Mouse (Mus musculus) cerebellum, adult 9-11 months (tissue): ENCODE results near the gene Olfr1240.

Source experiments
- DNase-seq: peaks from one replicate; pipeline ENCODE4 v3.0.0; 2022

Olfr1240 gene

DNA sequence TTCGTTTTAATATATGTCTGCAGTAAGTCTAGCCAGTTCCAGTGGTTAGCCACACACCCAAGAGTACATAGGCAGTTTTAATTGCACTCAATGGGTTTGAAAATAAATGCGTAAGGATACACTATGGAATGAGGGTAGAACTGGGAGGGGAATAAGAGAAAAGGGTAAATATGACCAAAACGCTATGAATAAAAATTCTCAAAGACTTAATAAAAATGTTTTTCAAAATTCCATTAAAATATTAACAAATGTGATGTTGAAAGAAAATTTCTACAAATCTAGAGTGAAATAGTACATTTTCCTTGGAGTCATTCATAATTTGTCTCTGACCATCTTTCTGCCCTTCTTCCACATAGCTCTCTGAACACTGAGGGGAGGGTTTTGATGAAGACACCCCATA is at the start of gene Olfr1240:
Olfr1240 (minus strand) TSS at position 101 of the 400 bp plus-strand sequence.
- no peak for DNase-seq

DNA sequence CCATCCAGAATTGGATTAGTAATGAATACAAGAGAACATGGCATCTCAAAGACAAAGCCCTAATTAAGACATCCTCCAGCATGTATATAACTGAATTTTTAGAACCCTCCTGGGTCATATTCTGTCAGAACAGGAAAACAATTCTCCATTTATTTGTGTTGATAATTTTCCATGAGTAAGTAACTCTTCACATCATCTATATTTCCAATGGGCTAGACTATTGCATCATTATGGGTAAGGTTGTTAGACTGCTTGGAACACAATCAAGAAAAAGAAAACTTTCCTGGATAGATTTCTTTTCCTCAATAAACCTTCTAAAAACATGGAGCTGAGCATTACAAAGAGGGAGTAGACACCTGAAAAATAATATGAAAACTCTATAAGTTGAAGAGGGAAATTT is 44.2 kb upstream of the Olfr1240 start, which contains the start of gene Olfr1241:
Olfr1241 (minus strand) TSS at position 101 of the 400 bp plus-strand sequence.
- DNase-seq = no peak

DNA sequence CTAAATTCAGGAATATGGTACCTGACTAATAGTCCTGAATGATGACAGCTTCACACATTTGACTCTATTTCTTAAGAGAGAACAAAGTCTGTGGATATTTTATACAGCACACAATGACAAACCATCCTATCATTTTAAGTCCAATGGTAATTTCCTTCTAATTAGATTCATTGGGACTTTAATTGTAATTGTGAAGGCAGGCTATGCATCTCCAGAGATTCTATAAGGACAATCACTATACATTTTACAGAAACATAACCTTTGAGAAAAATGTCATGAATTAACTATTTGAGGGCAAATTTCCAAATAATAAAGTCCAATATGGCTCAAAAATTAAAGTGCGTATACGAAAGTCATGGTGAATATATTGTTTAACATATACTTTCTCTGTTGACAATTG is 22.5 kb downstream of the Olfr1240 start, which contains the start of gene Olfr1239:
Olfr1239 (minus strand) TSS at position 101 of the 400 bp plus-strand sequence.
- no peak for DNase-seq

DNA sequence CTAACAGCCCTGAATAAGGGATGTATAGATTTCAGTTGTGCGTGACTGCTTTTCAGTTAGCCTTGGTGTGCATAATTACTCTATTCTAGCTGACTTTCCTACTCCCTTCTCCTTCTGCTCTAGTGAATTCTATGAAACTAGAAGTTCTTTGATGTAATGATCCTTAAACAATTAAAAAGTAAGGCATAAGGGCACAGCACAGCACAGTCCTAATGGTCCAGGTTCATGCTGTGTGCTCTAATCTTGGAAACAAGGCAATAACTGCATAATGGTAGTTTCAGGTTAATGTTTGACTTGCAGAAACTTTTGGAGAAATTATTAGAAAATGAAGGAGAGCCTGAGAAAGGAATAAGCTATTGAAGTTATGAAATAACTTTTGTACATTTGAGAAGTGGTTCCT is 28.2 kb downstream of the Olfr1240 start:
- no peak for DNase-seq

DNA sequence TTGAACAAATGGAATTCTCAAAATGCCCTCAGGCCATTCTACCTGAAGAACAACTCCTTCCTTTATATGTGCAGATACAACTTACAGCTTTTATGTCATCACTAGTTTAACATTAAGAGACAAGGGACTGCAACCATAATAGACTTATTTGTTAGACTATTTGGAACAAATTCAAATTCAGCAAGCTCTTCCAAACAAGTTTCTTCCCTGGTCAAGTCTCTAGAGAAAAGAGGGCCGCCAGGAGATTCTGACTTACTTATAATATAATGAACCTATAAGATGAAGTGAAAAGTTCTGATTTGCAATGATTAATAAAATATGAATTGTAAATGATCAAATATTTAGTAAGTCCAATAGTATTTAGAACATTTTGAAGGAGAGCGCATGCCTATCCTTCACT is 33.2 kb downstream of the Olfr1240 start, which contains the start of gene Olfr1238:
Olfr1238 (minus strand) TSS at position 101 of the 400 bp plus-strand sequence.
- no peak for DNase-seq

DNA sequence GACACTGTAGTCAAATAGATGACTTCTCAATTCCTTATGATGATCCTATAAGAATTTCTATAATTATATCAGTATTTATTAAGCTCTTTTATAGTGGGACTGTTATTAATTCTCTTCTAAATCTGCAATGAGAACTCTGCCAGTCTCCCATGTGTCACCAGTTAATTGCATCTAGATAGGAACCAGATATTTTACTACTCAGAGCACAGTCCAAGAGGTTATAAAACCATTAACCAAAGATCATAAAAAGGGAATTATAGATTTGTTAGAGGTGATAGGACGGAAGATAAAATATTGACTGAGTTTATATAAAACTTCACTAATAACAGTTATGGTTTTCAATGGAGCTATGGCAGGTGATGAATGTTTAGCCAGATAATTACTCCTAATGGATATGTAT is 41.9 kb downstream of the Olfr1240 start:
- no peak for DNase-seq
